Mouse (Mus musculus) spleen, adult 12 weeks (tissue): ENCODE data around the gene Lman1l.

Experiments
- DNase-seq: peaks from one replicate; pipeline ENCODE4 v3.0.0; 2022; ENCODE audit warnings: low spot score

Lman1l gene

DNA sequence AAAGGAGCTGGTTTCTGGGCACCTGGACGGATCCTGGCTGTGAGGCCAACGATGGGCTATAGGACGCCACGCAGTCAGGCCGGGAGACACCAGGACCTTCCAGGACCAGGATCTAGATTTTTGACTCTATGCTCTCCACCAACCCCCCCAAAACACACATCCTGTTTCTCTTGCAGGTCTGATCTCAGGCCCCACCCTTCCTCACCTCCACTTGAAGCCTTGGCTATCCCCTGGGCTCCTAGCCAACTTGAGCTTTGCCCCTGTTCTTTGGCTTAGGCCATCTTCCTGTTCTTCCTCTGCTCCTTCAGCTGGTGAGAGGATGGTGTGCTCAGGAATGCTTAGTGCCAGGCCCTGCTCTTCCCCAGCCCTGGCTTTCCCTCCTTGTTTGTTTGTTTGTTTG lies at the start of gene Lman1l:
TSS of gene Lman1l (minus strand) at position 101 of the 400 bp plus-strand sequence.
- DNase-seq: no peak

DNA sequence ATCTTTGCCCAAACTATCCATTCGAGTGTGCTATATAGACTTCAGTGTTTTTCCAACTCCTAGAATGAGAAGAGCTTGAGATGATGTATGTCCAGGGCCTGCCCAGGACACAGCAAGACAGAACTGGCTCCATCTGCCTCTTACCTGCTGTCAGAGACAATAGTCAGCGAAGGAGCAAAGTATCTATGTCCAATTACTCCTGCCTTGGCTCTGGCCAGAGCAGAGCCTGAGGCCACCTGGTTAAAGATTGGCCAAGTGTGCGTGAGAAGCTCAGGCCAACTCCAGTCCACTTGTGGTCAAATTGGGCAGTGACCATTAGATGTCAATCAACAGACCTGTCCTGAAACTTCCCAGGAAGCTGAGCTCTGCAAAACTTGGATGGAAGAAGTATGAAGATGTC lies 49.0 kb upstream of the Lman1l start:
- no peak for DNase-seq

- no peak for DNase-seq
These were observed 47.7 kb upstream of the Lman1l start for GRCm38 (mm10) chr9:57668277-57668676.

DNA sequence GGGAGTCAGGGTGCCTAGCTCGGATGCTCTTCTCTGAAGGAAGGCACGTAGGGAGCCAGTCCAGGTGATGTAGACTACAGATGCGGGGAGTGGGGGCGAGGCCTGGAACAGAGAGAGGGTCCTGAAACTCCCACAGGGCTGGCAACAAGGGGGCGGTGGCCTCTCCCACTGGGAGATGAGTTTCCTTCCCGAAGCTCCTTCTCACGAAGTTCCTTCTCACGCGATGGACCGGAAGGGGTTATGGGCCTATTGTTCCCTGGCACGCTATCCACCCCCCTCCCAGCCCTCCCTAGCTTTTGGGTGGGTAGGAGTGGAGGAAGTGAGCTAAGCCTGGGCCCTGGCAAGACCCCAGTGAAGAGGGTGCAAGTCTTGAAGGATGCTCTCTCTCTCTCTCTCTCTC lies 47.2 kb upstream of the Lman1l start:
- no peak for DNase-seq

DNA sequence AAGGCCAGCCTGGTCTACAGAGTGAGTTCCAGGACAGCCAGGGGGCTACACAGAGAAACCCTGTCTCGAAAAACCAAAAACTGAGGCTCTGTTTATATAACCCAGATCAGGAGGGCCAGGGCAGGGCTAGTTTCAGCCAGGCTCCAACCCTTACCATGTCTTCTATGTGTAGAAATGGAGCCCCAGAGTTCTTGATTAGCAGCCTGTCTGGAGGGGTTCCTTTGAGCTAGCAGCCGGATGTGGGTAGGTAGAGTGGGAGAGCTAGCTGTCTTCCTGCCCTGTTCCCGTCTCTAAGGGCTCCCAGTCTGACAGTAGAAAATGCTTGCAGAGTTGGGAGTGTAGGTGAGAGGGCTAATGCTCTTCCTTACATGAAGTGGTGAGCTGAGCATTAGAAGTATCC lies 46.6 kb upstream of the Lman1l start:
- no peak for DNase-seq

- DNase-seq: no peak
These were observed 46.0 kb upstream of the Lman1l start for GRCm38 (mm10) chr9:57666536-57666935.

DNA sequence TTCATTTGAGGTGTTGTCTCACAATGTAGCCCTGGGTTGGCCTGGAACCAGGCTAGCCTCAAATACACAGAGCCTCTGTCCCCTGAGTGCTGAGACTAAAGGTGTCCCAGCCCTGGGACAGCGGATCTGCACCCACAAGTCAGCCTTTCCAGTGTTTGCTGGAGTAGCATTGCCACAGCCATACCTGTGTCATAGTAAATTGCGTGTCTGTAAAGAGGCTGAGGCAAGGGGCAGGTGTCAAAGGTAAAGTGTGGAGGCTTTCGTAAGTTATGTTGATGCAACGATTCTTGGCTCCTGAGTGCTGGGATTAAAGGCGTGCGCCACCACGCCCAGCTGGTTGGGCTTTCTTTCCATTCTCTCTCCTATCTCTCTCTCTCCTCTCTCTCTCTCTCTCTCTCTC lies 44.0 kb upstream of the Lman1l start:
- DNase-seq: no peak

- no peak for DNase-seq
These were observed 41.0 kb upstream of the Lman1l start for GRCm38 (mm10) chr9:57661552-57661951.

GRCm38 (mm10) chr9:57660501-57660900 lies 39.9 kb upstream of the Lman1l start:
- no peak for DNase-seq

DNA sequence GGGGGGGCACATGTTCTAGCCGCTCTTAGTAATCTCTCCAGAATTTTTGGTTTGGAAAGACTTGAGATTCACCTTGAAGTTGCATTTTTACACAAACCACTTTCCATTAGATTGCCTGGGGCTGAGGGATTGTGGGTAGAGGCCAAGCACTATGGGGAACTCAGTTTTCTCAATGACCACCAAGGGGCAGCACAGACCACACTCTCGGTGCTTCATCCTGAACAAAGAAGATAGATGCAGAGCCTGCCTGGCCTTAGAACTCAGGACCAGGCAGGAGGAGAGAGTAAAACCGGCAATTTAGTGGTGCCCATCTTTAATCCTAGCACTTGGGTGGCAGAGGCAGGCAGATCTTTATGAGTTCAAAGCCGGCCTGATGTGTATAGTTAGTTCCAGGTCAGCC lies 39.2 kb upstream of the Lman1l start:
- no peak for DNase-seq

DNA sequence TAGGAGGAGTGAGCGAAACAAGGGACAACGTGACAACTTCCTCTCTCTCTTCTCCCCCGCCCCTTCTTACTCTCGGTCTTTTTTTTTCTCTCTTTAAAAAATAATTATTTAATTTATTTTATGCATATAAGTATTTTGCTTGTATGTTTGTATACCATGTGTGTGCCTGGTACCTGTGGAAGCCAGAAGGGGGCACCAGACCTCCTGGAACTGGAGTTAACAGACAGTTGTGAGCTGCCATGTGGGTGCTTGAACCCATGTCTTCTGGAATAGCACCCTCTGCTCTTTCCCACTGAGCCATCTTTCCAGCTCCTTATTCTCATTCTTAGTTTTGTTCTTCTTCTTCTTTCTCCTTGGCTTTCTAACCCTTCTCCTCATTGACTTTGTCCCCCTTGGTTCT lies 38.4 kb upstream of the Lman1l start:
- no peak for DNase-seq

DNA sequence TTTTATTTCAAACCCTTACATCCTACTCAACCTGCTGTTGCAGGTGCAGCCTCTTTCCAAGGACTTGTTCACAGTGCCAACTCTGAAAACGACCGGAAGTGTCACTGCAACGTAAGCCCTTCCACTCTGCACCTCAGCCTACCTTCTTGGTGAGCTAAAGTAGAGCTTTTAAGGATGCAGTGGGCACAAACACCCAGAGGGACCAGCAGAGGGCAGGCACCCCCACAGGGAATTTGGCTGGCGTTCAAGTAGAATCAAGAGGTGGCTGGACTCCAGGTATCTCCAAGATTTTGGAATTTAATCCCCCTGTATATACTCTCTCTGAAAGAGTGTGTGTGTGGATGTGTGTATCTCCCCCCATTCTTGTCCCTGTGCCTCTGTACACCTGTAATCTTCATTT lies 37.3 kb upstream of the Lman1l start:
- no peak for DNase-seq

DNA sequence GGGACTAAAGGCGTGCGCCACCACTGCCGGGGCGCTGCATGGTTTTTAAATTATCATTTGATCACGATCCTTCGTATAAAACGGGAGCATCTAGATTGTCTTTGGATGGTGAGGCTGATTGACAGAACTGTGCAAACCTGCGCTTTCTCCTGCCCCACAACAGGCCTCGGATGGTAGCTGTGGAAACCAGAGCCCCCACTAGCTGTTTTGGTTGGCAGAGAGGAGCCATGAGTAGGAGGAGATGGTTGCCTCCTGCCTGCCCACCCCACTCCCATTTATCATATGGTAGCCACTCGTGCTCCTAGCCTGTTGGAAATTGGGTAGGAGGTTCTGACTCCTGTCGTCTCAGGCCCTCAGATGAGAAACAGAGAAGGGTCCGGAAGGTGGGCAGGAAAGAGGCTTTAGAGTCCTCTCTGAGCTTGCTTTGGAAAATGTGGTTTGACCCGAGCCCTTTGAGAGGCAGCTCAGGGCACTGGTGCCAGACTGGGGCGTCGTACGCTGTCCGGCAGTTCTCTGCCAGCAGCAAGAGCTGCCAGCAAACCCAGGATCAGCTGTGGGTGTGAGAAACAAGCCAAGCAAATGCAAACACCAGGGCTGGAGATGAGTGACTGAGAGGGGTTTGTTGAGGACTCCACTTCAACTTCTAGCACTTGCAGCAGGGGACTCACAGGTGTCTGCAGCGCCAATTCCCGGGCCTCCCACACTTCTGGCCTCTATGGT lies 36.2 kb upstream of the Lman1l start:
- DNase-seq: no peak

- peak; percentile 88 for DNase-seq
These were observed 35.2 kb upstream of the Lman1l start for GRCm38 (mm10) chr9:57655749-57656148.

- DNase-seq: no peak
These were observed 34.4 kb upstream of the Lman1l start for GRCm38 (mm10) chr9:57654966-57655365.

DNA sequence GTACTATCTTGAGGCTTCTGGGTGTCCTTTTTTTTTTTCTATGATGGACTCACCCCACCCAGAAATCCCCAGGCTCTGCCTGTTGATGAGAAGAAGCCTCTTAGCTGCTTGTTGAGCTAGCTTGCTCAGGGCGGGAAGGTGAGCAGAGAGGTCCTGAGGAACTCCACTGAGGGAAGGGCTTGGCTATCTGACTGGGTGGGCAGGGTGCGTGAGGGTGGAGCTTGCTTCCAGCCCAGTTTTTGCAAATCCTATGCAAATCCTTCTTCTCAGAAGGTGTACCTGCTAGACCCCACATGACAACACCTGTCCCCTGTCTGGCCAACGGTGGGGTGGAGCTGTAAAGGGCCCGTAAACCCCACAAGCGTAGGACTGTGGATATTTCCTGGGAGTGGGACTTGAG lies 32.7 kb upstream of the Lman1l start, which contains the start of gene Csk:
TSS of gene Csk (minus strand) at position 349 of the 400 bp plus-strand sequence.
- no peak for DNase-seq

DNA sequence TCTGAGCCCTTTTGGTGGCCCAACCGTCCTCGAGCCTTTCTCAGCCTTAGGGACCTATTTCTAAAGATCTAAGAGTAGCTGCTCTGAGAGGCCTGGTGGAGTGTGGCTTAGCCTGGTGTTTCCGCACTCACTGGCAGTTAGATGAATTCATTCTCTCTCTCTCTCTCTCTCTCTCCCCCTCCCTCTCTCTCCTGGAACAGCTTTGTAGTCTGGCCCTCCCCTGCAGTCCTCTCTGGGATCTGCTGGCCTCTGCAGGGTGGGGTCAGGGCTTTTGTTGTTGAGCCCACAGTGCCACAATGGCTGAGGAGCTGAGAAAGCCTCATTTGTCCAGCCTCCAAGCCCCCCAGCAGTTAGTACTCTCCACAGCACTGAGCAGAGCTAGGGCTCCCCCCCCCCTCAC lies 32.3 kb upstream of the Lman1l start:
- DNase-seq: no peak

GRCm38 (mm10) chr9:57652351-57652750 lies 31.8 kb upstream of the Lman1l start:
- DNase-seq: no peak

DNA sequence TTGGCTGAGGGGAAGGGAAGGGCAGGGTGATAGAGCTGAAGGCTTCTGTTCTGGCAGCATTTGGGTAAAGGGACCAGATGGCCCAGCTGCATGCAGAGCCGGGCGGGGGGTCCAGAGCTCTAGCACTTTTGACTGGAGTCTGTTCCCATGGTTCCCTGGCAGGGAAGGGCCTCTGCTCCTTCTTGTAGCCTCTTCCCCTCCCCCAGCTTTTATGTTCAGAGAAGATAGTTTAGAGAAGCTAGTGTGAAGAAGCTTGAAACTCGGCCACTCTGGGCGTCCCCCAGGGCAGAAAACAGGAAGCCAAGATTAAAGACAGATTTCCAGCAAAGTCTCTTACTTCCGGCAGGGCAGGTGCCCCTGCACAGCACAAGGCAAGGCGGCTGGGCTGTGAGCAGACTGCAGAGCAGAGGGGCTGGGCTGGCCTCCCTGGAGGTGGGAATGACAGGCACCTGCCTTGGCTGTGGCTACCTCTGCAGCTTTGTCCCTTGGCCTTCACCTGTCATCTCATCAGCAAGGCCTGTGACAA lies 30.3 kb upstream of the Lman1l start:
- no peak for DNase-seq

GRCm38 (mm10) chr9:57650130-57650785 lies 29.7 kb upstream of the Lman1l start:
- DNase-seq: no peak

DNA sequence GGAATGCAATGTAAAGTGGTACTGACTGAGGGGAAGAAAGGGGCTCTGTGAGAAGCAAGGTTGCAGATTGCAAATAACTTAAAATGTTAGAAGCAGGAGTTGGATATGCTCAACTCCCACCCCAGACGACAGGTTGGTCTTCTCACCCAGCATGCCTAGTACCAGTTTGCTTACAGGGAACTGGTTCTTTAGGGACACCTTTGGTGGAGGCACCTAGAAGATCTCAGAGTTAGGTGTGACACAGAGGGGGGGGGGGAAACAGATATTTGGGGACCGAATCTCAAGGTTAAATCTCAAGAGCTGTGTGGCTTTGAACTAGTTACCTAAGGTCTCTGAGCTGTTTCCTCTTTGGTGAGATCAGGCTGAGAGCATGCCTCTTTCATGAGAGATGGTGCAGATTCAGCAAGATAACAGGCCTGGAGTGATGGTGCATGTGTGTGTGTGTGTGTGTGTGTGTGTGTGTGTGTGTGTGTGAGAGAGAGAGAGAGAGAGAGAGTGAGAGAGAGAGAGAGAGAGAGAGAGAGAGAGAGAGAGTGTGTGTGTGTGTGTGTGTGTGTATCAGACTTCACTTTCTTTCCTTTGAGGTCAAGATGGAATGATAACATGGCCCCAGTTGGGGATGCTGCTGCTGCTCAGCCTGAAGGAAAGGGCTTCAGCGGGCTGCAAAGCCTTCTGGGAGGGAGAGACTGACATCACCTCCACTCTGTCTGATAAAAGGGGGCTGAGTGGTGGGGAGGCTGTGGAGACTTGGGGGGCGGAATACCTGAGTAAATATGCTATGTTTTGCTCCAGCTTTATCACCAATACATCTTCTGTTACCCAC lies 26.9 kb upstream of the Lman1l start:
- DNase-seq: no peak

GRCm38 (mm10) chr9:57646551-57647103 lies 26.1 kb upstream of the Lman1l start:
- DNase-seq: no peak
